Mouse (Mus musculus): Measurements from ENCODE around the gene Btbd35f8.
"Not testable (repeated sequence)": the region's sequence is repeated elsewhere in the genome, so short reads cannot be mapped to it uniquely, and the experiment has no call there.

Btbd35f8 gene

GRCm38 (mm10) chrX:34450224-34450623 lies at the start of gene Btbd35f8:
Btbd35f8 (plus strand) TSS chrX:34450524.
- H3K4me3 ChIP-seq (replicated peaks; ENCODE audit: low read length); H3K27me3 ChIP-seq (ENCODE audit: insufficient read depth, low read length); H3K36me3 ChIP-seq (ENCODE audit: insufficient read depth, low read length); H3K9me3 ChIP-seq (ENCODE audit: low read length); H3K4me1 ChIP-seq (replicated peaks; ENCODE audit: low read depth, low read length): not testable (repeated sequence)

Data from E14TG2a.4 (cell line).